Mouse (Mus musculus): ENCODE results near the gene Acsm4.
"Not testable (repeated sequence)": the region's sequence is repeated elsewhere in the genome, so short reads cannot be mapped to it uniquely, and the experiment has no call there.

The Acsm4 gene

GRCm38 (mm10) chr7:119689726-119690125, at the start of gene Acsm4:
Gene Acsm4 (plus strand): TSS chr7:119690026.
- DNase-seq (ENCODE audit: extremely low spot score, low spot score) = no peak

- DNase-seq (ENCODE audit: extremely low spot score, low spot score) = no peak
Observed at GRCm38 (mm10) chr7:119642307-119642706, 47.5 kb upstream of the Acsm4 start.

DNA sequence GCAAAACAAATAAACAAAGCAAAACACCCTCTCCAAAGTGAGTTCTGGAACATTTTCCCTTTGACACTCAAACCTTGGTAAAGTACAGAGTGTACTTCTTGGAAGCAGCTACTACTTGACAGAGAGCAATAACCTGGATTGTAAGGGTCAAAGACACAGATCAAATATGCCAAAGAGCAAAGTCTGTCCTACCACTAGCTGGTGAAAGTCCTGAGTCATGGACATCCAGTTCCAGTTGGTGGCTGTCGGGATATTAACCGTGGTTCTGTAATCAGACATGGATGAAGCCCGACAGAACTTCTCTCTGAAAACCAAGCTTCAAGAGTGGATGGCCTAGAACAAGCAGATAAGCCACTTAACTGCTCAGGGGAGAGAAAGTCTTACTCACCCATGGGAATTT, 21.9 kb upstream of the Acsm4 start:
- no peak for DNase-seq (ENCODE audit: extremely low spot score, low spot score)

DNA sequence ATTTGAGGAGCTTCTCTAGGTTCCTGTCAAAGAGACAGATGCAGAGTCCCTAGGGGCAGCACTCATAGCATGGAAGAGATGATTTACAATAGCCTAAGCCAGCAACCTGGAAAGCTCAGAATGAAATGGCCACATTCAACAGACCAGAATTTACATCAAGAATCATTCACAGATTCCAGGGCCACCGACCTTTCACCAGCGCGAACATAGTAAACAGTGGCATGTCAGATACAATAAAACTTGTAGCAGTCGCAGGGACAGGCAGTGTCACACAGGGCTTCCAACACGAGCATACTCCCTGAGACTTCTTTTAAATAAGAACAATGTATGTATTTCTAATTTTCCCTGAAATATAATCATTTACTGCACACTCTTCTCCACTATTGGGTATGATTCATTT, 19.4 kb upstream of the Acsm4 start:
- no peak for DNase-seq (ENCODE audit: extremely low spot score, low spot score)

DNA sequence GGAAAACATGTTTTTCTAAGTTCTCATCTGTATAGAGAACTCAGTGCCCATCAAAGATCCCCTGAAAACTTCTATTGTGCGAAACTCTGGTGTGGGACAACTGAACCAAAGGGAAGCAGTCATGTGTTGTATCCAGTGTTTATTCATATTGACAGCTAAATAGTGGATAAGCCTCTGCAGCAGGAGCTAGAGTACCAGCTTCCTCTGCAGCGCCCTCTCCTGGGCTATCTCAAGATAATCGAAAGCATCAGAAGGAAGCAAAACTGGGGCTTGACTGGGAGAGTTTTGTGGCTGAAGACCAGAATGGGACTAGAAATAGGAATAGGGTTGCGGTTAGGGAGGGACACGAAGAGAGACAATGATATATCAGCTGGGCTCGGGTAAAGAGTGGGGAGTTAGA, 18.9 kb upstream of the Acsm4 start:
- no peak for DNase-seq (ENCODE audit: extremely low spot score, low spot score)

DNA sequence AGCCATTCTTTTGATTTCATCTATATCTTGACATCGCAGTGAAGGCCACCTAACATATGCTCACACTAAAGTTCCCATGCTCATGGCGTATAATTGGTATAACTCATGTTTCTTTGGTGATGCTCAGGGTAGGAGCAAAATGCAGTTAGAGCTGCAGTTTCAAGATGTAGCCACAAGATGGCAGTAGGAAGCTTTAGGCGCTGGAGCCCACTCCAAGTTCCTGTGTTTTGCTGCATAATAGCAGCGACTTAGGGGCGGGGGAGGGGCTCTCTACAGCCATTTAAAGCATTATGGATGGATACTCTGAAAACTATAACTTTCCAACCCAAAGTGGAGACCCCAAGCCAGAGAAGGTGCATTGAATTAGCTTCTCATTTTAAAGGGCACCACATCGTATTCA, 16.4 kb upstream of the Acsm4 start:
- peak; percentile 43 for DNase-seq (ENCODE audit: extremely low spot score, low spot score)

GRCm38 (mm10) chr7:119680107-119680506, 9.7 kb upstream of the Acsm4 start:
- DNase-seq (ENCODE audit: extremely low spot score, low spot score) = no peak

DNA sequence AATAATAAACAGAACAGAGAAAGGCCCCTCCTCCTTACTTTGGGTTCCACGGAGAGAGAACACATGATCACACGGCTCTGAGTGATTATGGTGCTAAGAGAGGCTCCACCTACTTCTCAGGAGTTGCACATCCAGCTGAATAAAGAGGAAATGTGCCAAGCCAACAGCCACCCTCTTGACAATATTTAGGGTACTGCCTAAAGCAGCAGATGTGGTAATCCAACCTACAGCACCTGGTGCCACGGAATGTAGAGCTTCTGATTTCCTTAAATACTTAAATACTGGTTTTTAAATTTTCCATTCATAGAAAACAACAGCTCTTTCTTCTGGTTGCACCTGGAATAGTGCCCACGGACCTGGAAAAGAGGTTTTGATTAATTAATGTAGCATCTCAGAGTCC, 7.1 kb upstream of the Acsm4 start:
- no peak for DNase-seq (ENCODE audit: extremely low spot score, low spot score)

GRCm38 (mm10) chr7:119692302-119692701, 2.5 kb downstream of the Acsm4 start:
- DNase-seq (ENCODE audit: extremely low spot score, low spot score) = no peak

GRCm38 (mm10) chr7:119694926-119695325, 5.1 kb downstream of the Acsm4 start:
- DNase-seq (ENCODE audit: extremely low spot score, low spot score) = no peak

DNA sequence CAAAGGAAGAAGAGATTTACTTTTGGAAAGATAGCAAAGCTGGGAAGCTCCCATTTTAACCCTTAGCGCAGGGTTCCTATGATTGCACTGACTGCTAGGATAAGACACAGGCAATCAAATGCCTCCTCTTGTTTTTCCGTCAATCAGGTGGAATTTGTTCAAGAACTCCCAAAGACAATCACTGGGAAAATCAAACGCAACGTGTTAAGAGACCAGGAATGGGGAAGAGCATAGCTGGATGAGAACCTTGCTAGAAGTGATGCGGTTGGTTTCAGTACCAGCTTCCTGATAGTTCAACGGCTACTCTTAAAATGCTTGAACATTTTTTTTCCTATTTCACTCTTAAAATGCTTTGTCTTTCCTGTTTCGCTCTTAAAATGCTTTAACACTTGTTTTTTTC, 24.3 kb downstream of the Acsm4 start:
- no peak for DNase-seq (ENCODE audit: extremely low spot score, low spot score)

DNA sequence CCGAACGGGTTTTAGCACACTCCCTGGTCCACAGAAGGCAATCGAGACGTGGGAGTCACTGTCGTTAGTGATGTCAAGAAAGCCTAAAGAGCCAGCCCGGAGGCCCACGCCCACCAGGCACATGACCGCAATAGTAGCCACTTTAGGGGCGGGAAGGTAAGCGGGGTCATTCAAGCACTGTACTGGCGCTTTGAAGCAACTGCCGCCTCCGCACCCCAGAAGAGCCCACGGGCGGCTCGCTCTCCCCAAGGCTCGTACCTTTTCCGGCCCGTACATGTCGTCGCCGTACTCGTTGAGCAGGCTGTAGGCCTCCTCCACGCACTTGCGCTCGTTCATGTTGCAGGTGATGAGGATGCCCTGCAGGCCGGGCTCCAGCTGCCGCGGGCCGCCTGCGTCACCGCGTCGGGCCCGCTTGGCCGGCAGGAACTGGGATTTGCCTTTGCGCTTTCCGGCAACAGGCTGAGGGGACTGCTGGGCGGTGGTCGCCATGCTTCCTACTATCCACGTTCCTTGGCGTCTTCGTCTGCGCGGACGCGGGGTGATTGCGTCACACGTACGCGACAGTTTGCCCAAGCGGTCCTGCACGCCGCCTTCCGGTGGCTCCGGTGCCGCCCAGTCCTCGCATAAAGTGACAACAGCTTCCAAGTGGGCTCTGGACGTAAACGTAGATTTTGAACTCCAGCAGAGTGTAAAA, 30.6 kb downstream of the Acsm4 start, which contains the start of gene Thumpd1:
Gene Thumpd1 (minus strand): TSS at position 546 of the 694 bp plus-strand sequence.
- DNase-seq (ENCODE audit: extremely low spot score, low spot score) = peak; percentile 92

DNA sequence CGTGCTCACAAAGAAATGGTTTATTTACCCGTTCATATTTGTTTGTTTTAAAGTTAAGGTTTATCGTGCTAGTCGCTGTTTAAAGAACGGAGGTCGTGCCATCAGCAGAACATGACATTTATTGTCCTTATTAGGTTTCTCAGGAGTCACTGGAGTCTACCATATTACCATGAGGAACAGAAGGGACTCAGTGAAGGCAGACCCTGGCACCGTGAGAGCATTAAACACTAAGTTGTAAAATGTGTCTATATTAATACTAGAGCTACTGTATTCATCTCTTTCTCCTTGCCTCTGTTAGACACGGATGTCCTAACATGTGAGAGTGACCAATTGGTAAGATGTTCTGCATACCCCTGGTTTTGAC, 31.1 kb downstream of the Acsm4 start:
- DNase-seq (ENCODE audit: extremely low spot score, low spot score) = no peak

- no peak for DNase-seq (ENCODE audit: extremely low spot score, low spot score)
Observed at GRCm38 (mm10) chr7:119727621-119728020, 37.8 kb downstream of the Acsm4 start.

- DNase-seq (ENCODE audit: extremely low spot score, low spot score) = not testable (repeated sequence)
Observed at GRCm38 (mm10) chr7:119731262-119731661, 41.4 kb downstream of the Acsm4 start.

GRCm38 (mm10) chr7:119738877-119739276, 49.1 kb downstream of the Acsm4 start:
- no peak for DNase-seq (ENCODE audit: extremely low spot score, low spot score)

DNA sequence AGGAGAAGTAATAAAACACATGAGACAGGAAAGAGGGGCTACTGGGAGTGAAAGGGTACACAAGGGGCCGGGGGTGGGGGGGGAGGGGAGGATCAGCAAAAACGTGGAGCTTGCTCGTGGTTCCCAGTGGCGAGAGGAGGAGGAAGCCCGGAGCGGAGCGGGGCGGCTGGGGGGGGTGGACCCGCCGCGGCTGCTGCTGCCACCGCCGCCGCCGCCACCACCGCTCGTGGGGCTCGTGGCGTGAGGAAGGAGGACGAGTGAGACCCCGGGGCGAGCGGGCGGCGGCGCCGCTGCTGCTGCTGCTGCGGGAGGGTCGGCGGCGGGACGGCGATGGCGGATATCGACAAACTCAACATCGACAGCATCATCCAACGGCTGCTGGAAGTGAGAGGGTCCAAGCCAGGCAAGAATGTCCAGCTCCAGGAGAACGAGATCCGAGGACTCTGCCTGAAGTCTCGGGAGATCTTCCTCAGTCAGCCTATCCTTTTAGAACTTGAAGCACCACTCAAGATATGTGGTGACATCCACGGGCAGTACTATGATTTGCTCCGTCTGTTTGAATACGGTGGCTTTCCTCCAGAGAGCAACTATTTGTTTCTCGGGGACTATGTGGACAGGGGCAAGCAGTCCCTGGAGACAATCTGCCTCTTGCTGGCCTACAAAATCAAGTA, 50.1 kb downstream of the Acsm4 start:
- peak; percentile 40 for DNase-seq (ENCODE audit: extremely low spot score, low spot score)

DNA sequence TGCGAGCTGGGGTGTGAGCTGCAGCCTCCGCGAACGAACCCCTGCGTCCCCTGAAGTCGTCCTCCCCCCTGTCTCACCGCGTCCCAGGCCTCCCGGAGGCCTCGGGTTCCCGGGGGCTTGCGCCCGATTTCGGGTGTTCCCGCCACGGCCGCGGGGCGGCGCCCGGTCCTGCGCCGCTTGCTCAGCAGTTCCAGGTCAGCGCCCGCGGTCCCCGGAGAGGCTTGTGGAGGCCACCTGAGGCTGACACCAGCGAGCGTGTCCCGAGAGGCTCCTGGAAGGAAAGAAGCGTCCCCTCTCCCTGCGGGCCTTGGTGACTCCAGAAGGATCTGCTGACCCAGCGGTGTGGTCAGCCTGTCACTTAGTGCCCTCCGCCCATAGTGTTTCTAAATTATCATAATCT, 54.5 kb downstream of the Acsm4 start:
- peak; percentile 48 for DNase-seq (ENCODE audit: extremely low spot score, low spot score)

GRCm38 (mm10) chr7:119745869-119746268, 56.0 kb downstream of the Acsm4 start:
- no peak for DNase-seq (ENCODE audit: extremely low spot score, low spot score)

- DNase-seq (ENCODE audit: extremely low spot score, low spot score) = no peak
Observed at GRCm38 (mm10) chr7:119748761-119749160, 58.9 kb downstream of the Acsm4 start.

DNA sequence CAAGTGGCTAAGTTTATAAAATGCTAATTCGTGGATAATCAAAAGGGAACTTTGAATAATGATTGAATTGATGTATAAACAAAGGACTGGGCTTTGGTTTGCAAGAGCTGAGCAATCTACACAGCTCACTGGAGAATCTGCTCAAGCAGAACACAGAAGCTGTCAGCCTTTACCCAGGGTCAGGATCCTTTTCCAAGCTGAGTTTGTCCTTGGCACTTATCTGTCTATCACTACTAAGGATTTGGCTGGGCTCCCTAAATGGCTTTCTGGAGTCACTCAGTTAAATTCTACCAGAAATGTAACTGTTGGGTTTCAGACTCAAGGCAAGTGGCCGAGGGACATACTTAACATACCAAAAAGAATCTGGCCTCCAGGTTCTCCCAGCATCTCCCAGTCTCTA, 60.1 kb downstream of the Acsm4 start:
- no peak for DNase-seq (ENCODE audit: extremely low spot score, low spot score)

DNA sequence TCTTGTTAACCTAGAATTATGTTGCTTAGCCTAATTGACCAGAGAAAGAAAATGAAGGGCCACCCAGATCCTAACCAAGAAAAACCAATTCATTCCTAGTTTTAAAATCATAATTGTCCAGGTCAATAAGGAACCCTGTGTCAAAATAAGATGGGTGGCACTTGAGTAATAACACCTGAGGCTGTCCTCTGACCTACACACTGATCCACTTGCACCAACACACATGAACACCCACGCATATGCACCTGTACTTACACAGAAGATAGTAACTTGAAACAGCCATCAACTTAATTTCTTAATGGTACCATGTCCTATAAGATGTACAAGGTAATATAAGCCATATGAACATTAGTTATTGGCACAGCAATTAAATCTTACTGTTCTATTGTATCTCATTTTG, 63.9 kb downstream of the Acsm4 start:
- DNase-seq (ENCODE audit: extremely low spot score, low spot score) = no peak

DNA sequence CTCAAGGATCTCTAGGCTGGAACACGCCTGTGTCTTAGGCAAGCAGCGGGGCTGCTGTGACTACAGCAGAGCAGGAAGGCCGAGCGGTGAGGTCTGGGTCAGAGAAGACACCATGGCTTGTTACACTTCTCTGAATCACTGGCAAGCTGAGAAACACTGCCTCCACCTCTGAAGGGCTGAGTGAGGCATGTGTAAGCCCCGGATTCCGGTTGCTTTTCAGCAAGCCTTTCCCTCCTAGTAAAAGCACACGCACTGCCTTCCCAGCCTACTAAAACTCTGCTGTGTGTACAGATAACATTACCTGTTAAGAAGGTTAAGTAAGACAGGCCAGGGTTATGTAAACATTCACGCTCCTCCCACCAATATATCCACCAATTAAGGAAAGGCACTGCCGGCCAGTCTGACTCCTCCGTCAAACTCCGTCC, 70.7 kb downstream of the Acsm4 start, which contains the start of gene Acsm3:
Gene Acsm3 (plus strand): TSS at position 397 of the 425 bp plus-strand sequence.
- DNase-seq (ENCODE audit: extremely low spot score, low spot score) = no peak

Data from neural tube, embryonic 10.5 days (tissue).